Mouse (Mus musculus) layer of hippocampus, postnatal 14 days (tissue): ENCODE results near the gene Tm9sf3. TPM values are rescaled to one million over a fixed set of nuclear protein-coding genes. Genes with fewer than 3 reads are reported as not detected.

ENCODE experiments used
- DNase-seq, 2 experiments: peaks; one replicate each; pipeline ENCODE4 v3.0.0; 2021 to 2022; ENCODE audit warnings: low spot score in 2 of 2, mixed read lengths in 1 of 2
- total RNA-seq, 2 experiments: library from RNA; stranded (reverse); gene quantifications; 2 replicates each; pipeline ENCODE4 v1.2.3; 2021

Gene Tm9sf3
- total RNA-seq, 2 experiments from 2014 or later: 130 to 136 TPM

GRCm38 (mm10) chr19:41190876-41191434 lies 72.8 kb downstream of the Tm9sf3 start:
- no peak for DNase-seq

GRCm38 (mm10) chr19:41177331-41177730 lies 86.5 kb downstream of the Tm9sf3 start:
- DNase-seq: no peak

- DNase-seq: no peak
These were observed 86.9 kb downstream of the Tm9sf3 start for GRCm38 (mm10) chr19:41176881-41177280.

GRCm38 (mm10) chr19:41165914-41166235 lies 97.9 kb downstream of the Tm9sf3 start:
- DNase-seq: no peak

- DNase-seq: no peak
These were observed 98.5 kb downstream of the Tm9sf3 start for GRCm38 (mm10) chr19:41165144-41165913.

GRCm38 (mm10) chr19:41164447-41165095 lies 99.2 kb downstream of the Tm9sf3 start:
- no peak for DNase-seq

Other genes starting within 250 kb of the Tm9sf3 start
- gene Dntt, start 234.7 kb downstream of the Tm9sf3 start, total RNA-seq: under 1 TPM in 1 of 2 experiments, not detected in 1; 0.21 TPM
- gene Opalin, start 186.9 kb downstream of the Tm9sf3 start, total RNA-seq: 1 to 10 TPM; 6.3 to 8.5 TPM
- gene Tll2, start 57.2 kb downstream of the Tm9sf3 start, total RNA-seq: under 1 TPM; 0.60 to 0.72 TPM
- 1 to 10 TPM; 1.7 to 2.2 TPM for gene Pik3ap1, start 121.1 kb upstream of the Tm9sf3 start, total RNA-seq
- gene Lcor, start 218.6 kb upstream of the Tm9sf3 start, total RNA-seq: 10 to 100 TPM; 15.8 to 16.8 TPM